8 mouse cellular contexts compared by ENCODE assay signal in the genomic region with DNA sequence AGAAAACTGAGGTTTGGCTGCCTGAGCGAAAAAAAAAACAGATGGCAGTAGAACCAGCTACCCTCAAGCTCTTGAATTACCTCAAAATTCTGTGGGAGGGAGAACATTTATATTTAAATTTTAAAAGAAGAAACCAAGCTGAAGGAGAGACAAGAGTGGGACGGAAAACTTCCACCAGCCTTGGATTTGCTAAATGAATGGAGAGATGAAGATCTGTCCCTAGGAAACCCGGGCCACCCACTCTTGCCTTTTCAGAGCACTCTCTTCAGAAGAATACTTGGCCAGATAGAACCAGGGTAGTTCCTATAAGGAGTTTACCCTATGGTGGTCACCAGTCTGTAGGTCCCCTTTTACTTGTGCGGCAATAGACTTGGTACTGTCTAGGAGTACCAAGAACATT. TPM values are rescaled to one million over a fixed set of nuclear protein-coding genes. Genes with fewer than 3 reads are reported as not detected.
DNase-seq lines count a peak whose midpoint lies in the region; ATAC-seq and TF ChIP-seq lines count a peak whose summit lies in the region.

No protein-coding gene starts in this region.

- no peaks in the 10 kb centered on the region for H3K27me3 ChIP-seq in kidney, postnatal 0 days (ENCODE audit: insufficient read depth, low read length)
- peaks cover 35% of the 10 kb centered on the region for H3K27me3 ChIP-seq in liver, embryonic 13.5 days

- H3K4me1 ChIP-seq in kidney, postnatal 0 days (replicated peaks; ENCODE audit: insufficient read depth, low read length) = peaks cover 11% of the 10 kb centered on the region
- peaks cover 36% of the 10 kb centered on the region for H3K4me1 ChIP-seq in liver, embryonic 13.5 days (replicated peaks)

- peak overlapping the region; percentile 71 for H3K4me3 ChIP-seq in kidney, postnatal 0 days (replicated peaks; ENCODE audit: low read depth, low read length)
- peak overlapping the region; percentile 87 for H3K4me3 ChIP-seq in liver, embryonic 13.5 days (replicated peaks)

- no peak for TF ChIP-seq CTCF in kidney, postnatal 0 days (IDR thresholded peaks at IDR 0.05; ENCODE audit: low read depth)

- H3K27ac ChIP-seq in kidney, postnatal 0 days = no peak overlapping the region
- H3K27ac ChIP-seq in liver, embryonic 13.5 days = no peak overlapping the region; the same call in 1 of the 2 replicates

- peak overlapping the region; percentile 58; the same call in 1 of the 2 replicates for H3K9ac ChIP-seq in kidney, postnatal 0 days (ENCODE audit: low read depth, low read length)
- H3K9ac ChIP-seq in liver, embryonic 13.5 days = peak overlapping the region; percentile 63

- DNase-seq in kidney, postnatal 0 days (ENCODE audit: low spot score) = no peak
- DNase-seq in kidney, adult 18-20 months = no peak
- DNase-seq in ZHBTc4 (ENCODE audit: low read depth, low spot score) = peak; percentile 19
- no peak for DNase-seq in liver, embryonic 13.5 days
- no peak for DNase-seq in embryo, embryonic 10.5 days (ENCODE audit: low spot score)
- DNase-seq in adrenal gland, postnatal 14 days = no peak

- H3K4me2 ChIP-seq in kidney, postnatal 0 days (ENCODE audit: low read length) = peak overlapping the region; percentile 85
- peak overlapping the region; percentile 94 for H3K4me2 ChIP-seq in liver, embryonic 13.5 days

- H3K36me3 ChIP-seq in kidney, postnatal 0 days (ENCODE audit: insufficient read depth, low read length) = no peaks in the 10 kb centered on the region
- no peaks in the 10 kb centered on the region for H3K36me3 ChIP-seq in liver, embryonic 13.5 days

- no peak for ATAC-seq in kidney, postnatal 0 days (replicated peaks; ENCODE audit: low FRiP score, low read depth)
- peak; percentile 62 for ATAC-seq in frontal cortex, adult (ENCODE audit: low TSS enrichment)
- ATAC-seq in liver, embryonic 13.5 days (ENCODE audit: low read depth) = no peak
- no peak for ATAC-seq in granulocyte monocyte progenitor cell, adult 5-6 weeks (replicated peaks; ENCODE audit: poor library complexity, severe bottlenecking)

- no peaks in the 10 kb centered on the region for H3K9me3 ChIP-seq in kidney, postnatal 0 days (replicated peaks; ENCODE audit: low read length)
- H3K9me3 ChIP-seq in liver, embryonic 13.5 days (replicated peaks) = no peaks in the 10 kb centered on the region

- WGBS in kidney, postnatal 0 days = 70% methylated on average over 4 of the region's 4 CpGs
- WGBS in liver, embryonic 13.5 days (ENCODE audit: insufficient replicate concordance) = 67% methylated on average over 4 of the region's 4 CpGs

RNA-seq across cellular contexts. Expression of a gene that starts 15.5 kb away (rescaled TPM):
- polyA plus RNA-seq in kidney, postnatal 0 days (2015; fragmentation: Nextera tagmentation; extraction: Ambion mirVana) = 35.0 and 38.3 TPM in 2 replicates
- polyA plus RNA-seq in liver, embryonic 13.5 days (2015; fragmentation: Nextera tagmentation; extraction: Ambion mirVana) = 20.0 and 24.0 TPM in 2 replicates
- total RNA-seq in granulocyte monocyte progenitor cell, adult 5-6 weeks (2014; fragmentation: Nextera tagmentation) = 25.2 and 34.4 TPM in 2 replicates
- 21.1 and 28.3 TPM in 2 replicates for total RNA-seq in granulocyte monocyte progenitor cell, adult 5-6 weeks (2017)
- total RNA-seq in adrenal gland, postnatal 14 days (2021) = 47.8 and 52.5 TPM in 2 replicates

RNA-seq across cellular contexts. Expression of a gene that starts 46.8 kb away (rescaled TPM):
- 0.29 and 0.31 TPM in 2 replicates for polyA plus RNA-seq in kidney, postnatal 0 days (2015; fragmentation: Nextera tagmentation; extraction: Ambion mirVana)
- 0.07 and 0.10 TPM in 2 replicates for polyA plus RNA-seq in liver, embryonic 13.5 days (2015; fragmentation: Nextera tagmentation; extraction: Ambion mirVana)
- not detected in 2 replicates for total RNA-seq in granulocyte monocyte progenitor cell, adult 5-6 weeks (2014; fragmentation: Nextera tagmentation)
- total RNA-seq in granulocyte monocyte progenitor cell, adult 5-6 weeks (2017) = not detected in 2 replicates
- total RNA-seq in adrenal gland, postnatal 14 days (2021) = 3.0 and 4.0 TPM in 2 replicates
